Mouse (Mus musculus): Measurements from ENCODE around the gene Alg14.

Alg14 gene

GRCm38 (mm10) chr3:121407417-121407816 is 115.8 kb downstream of the Alg14 start:
- DNase-seq (ENCODE audit: extremely low spot score): no peak

- no peak for DNase-seq (ENCODE audit: extremely low spot score)
Observed at GRCm38 (mm10) chr3:121408386-121408785, 116.8 kb downstream of the Alg14 start.

- no peak for DNase-seq (ENCODE audit: extremely low spot score)
Observed at GRCm38 (mm10) chr3:121411450-121411849, 119.9 kb downstream of the Alg14 start.
